Mouse (Mus musculus) thymus, adult 2 months (tissue): ENCODE measurements around the gene Tet2.

Experiments
- CTCF ChIP-seq: fragments of 200-500 bp; IDR thresholded peaks from 2 replicates; pipeline ENCODE4 v1.5.1; 2012; ENCODE audit warnings: mild to moderate bottlenecking, control low read depth, low read length, moderate library complexity, borderline replicate concordance; ENCODE audit not compliant: control insufficient read depth, poor library complexity, insufficient read depth; ENCODE audit errors: extremely low read depth
- POLR2A ChIP-seq: fragments of 200-500 bp; IDR thresholded peaks from 2 replicates; pipeline ENCODE4 v1.6.1; 2012; ENCODE audit warnings: mild to moderate bottlenecking, low read length, control low read depth, moderate library complexity; ENCODE audit not compliant: control insufficient read depth, poor library complexity, insufficient read depth; ENCODE audit errors: extremely low read depth

- TF ChIP-seq POLR2A = no peak
- no peak for TF ChIP-seq CTCF
These were observed 76.1 kb downstream of the Tet2 start for GRCm38 (mm10) chr3:133468883-133469282.
